Mouse (Mus musculus): Measurements from ENCODE around the gene Stpg4. TPM values are rescaled to one million over a fixed set of nuclear protein-coding genes. Genes with fewer than 3 reads are reported as not detected.

Gene Stpg4
- polyA plus RNA-seq, 1 experiment = not detected

DNA sequence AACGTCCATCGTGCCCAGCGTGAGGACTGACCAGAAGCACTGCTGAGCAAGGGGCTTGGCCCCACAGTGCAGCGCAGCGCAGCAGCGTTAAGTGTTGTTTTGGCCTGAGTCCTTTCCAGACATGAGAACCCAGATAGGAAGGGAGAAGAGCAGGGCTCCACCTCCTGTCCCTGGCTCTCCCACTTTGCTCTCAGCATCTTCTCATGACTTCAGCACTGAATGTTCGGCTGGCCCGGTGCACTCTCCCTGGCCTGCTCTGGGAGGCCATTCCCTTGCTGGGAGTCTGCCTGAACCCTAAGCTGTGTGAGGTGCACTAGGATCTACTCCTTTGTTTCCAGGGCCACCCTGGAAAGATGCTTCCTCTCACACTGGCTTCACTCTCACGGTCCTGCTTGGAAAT lies 79.2 kb downstream of the Stpg4 start:
- peaks cover 40% of the 10 kb centered on the region for H3K4me1 ChIP-seq (ENCODE audit: control insufficient read depth, insufficient read depth, low read length)
- no peaks in the 10 kb centered on the region for H3K36me3 ChIP-seq (ENCODE audit: control insufficient read depth, insufficient read depth, low read length)
- no peak overlapping the region for H3K4me3 ChIP-seq (ENCODE audit: insufficient read depth, low read depth, low read length)
- DNase-seq = no peak
- H3K27ac ChIP-seq (ENCODE audit: insufficient read depth, low read depth, low read length) = no peak overlapping the region
- no peaks in the 10 kb centered on the region for H3K27me3 ChIP-seq (replicated peaks; ENCODE audit: control insufficient read depth, insufficient read depth, low read length)
- TF ChIP-seq CTCF (conservative IDR thresholded peaks at IDR 0.05; ENCODE audit: insufficient read depth, insufficient read length, low read depth, low read length) (no peak), POLR2A (IDR thresholded peaks at IDR 0.05; ENCODE audit: low read depth, low read length) (no peak)
- WGBS = 77% methylated on average over 9 of the region's 9 CpGs

DNA sequence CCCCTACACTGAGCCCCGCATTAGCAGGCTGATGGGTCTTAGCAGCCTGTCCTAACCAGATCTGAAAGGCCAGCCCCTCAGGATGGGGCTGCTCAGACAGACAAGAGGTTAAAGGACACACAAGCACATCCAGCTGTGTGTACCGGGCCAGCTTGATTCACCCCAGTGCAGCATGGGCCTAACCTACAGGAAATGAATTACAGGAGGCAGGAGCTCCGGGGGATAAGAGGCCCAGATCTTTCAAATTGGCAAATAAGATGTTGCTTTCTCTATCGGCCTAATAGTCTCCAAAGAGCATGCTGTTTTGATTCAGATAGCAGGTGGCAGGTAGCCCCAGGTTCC lies 82.3 kb downstream of the Stpg4 start:
- no peak for TF ChIP-seq POLR2A (IDR thresholded peaks at IDR 0.05; ENCODE audit: low read depth, low read length)
- TF ChIP-seq CTCF (conservative IDR thresholded peaks at IDR 0.05; ENCODE audit: insufficient read depth, insufficient read length, low read depth, low read length) = no peak
- Histone ChIP-seq H3K4me1 (ENCODE audit: control insufficient read depth, insufficient read depth, low read length) (peaks cover 16% of the 10 kb centered on the region), H3K36me3 (ENCODE audit: control insufficient read depth, insufficient read depth, low read length) (no peaks in the 10 kb centered on the region), H3K27ac (ENCODE audit: insufficient read depth, low read depth, low read length) (no peak overlapping the region), H3K4me3 (ENCODE audit: insufficient read depth, low read depth, low read length) (no peak overlapping the region), H3K27me3 (replicated peaks; ENCODE audit: control insufficient read depth, insufficient read depth, low read length) (no peaks in the 10 kb centered on the region)
- no peak for DNase-seq
- WGBS = 62% methylated on average over 4 of the region's 4 CpGs

DNA sequence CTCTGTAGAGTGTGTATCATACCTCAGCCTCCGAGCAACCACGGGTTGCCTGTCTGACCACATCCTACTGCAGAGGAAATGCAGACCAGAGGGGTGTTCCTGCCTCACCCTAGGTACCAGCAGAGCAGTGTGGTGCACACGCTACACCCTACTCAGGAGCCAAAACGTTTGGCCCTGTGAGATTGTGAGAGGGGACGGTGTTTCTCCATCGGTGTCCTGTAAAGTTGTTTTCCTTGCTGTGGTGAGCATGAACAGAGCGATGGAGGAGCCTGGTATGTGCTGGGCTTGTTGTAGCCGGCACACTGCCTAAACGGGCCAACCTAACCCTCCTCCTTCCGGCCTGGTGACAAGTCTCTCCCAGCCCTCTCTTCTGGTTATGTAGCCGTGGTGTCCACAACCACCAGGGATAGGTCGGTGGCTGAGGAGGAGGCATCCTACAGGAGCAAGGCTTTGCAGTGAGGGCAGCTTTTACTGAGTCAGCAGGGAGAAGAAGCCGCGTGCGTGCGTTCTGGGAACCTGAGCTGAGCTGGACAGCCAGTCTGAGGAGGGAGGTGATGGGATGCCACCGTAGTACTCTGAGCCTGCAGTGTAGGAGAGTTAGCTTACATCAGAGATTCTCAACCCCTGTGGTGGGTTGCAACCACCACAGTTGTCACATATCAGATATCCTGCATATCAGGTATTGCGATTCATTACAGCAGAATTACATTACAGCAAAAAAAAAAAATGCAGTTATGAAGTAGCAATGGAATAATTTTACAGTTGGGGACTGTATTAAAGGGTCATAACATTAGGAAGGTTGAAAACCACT lies 82.9 kb downstream of the Stpg4 start:
- Histone ChIP-seq H3K4me1 (ENCODE audit: control insufficient read depth, insufficient read depth, low read length) (peaks cover 10% of the 10 kb centered on the region), H3K27me3 (replicated peaks; ENCODE audit: control insufficient read depth, insufficient read depth, low read length) (no peaks in the 10 kb centered on the region), H3K4me3 (ENCODE audit: insufficient read depth, low read depth, low read length) (no peak overlapping the region), H3K27ac (ENCODE audit: insufficient read depth, low read depth, low read length) (no peak overlapping the region), H3K36me3 (ENCODE audit: control insufficient read depth, insufficient read depth, low read length) (no peaks in the 10 kb centered on the region)
- 71% methylated on average over 18 of the region's 18 CpGs for WGBS
- DNase-seq = no peak
- no peak for TF ChIP-seq POLR2A (IDR thresholded peaks at IDR 0.05; ENCODE audit: low read depth, low read length)
- no peak for TF ChIP-seq CTCF (conservative IDR thresholded peaks at IDR 0.05; ENCODE audit: insufficient read depth, insufficient read length, low read depth, low read length)

DNA sequence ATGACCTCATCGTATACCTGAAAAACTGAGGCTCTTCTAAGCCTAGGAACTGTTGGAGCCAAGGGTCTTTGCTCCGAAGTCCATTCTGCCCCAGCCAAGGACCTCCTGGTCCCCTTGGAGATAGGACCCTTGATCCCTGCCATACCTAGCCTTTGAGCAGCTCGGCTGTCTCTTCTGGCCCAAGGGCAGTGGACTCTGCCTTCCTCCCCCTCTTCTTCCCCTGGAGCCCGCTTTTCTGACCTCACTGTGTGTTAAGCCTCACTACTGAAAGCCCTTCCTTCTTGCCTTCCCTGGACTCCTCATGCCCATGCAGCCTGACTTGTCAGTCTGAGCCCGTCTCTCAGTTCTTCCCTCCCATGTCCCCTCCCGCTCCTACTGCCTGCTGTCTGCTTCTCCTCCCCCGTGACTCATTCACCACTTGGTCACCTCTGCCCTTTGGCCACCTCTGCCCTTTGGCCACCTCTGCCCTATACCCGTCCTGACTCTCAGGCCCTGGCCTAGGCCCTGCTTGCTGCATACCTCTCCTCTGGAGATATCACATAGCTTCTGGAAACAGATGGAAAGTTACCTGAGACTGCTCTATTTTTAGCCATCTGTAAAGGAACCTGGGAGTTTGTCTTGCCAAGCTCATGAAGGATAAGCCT lies 84.4 kb downstream of the Stpg4 start:
- no peaks in the 10 kb centered on the region for H3K27me3 ChIP-seq (replicated peaks; ENCODE audit: control insufficient read depth, insufficient read depth, low read length)
- WGBS = 47% methylated on average over 8 of the region's 8 CpGs
- DNase-seq = peak; percentile 56
- H3K4me3 ChIP-seq (ENCODE audit: insufficient read depth, low read depth, low read length) = no peak overlapping the region
- no peak overlapping the region for H3K27ac ChIP-seq (ENCODE audit: insufficient read depth, low read depth, low read length)
- no peak for TF ChIP-seq CTCF (conservative IDR thresholded peaks at IDR 0.05; ENCODE audit: insufficient read depth, insufficient read length, low read depth, low read length)
- no peak for TF ChIP-seq POLR2A (IDR thresholded peaks at IDR 0.05; ENCODE audit: low read depth, low read length)
- H3K4me1 ChIP-seq (ENCODE audit: control insufficient read depth, insufficient read depth, low read length) = peaks cover 5% of the 10 kb centered on the region; the same call in 1 of the 2 replicates
- no peaks in the 10 kb centered on the region for H3K36me3 ChIP-seq (ENCODE audit: control insufficient read depth, insufficient read depth, low read length)

Other genes starting within 250 kb of the Stpg4 start
- 159 and 170 TPM in 2 replicates for gene Mcfd2, start 161.8 kb downstream of the Stpg4 start, polyA plus RNA-seq (2012; rRNA removed)
- 68.6 and 81.9 TPM in 2 replicates for gene Ttc7, start 144.9 kb downstream of the Stpg4 start, polyA plus RNA-seq (2012; rRNA removed)
- gene Calm2, start 19.2 kb upstream of the Stpg4 start, polyA plus RNA-seq (2012; rRNA removed) = 40.5 and 78.8 TPM in 2 replicates
- gene Epcam, start 208.2 kb upstream of the Stpg4 start, polyA plus RNA-seq (2012; rRNA removed) = 59.5 and 73.8 TPM in 2 replicates
- gene Msh2, start 244.6 kb upstream of the Stpg4 start, polyA plus RNA-seq (2012; rRNA removed) = 6.3 and 7.4 TPM in 2 replicates

Data from kidney, adult 2 months (tissue).